Mouse (Mus musculus) hindbrain, embryonic 15.5 days (tissue): ENCODE measurements around the gene Gm20388. TPM values are rescaled to one million over a fixed set of nuclear protein-coding genes. Genes with fewer than 3 reads are reported as not detected.

Source experiments
- ATAC-seq: fragments of 200-750 bp; cut with Nextera tagmentation; 2 replicates; pipeline ENCODE4 v1.8.0; 2017; ENCODE audit warnings: low read depth, moderate number of reproducible peaks, moderate TSS enrichment; ENCODE audit not compliant: low FRiP score
- H3K27ac ChIP-seq: fragments of 300-500 bp; sonication (generic); replicated peaks from 2 replicates; pipeline ENCODE4 v1.5.1; 2015; ENCODE audit warnings: mild to moderate bottlenecking, inconsistent platforms
- H3K27me3 ChIP-seq: fragments of 300-500 bp; sonication (generic); 2 replicates; pipeline ENCODE4 v1.6.1; 2015; ENCODE audit warnings: control low read depth, inconsistent platforms
- H3K36me3 ChIP-seq: fragments of 300-500 bp; sonication (generic); 2 replicates; pipeline ENCODE4 v1.6.1; 2015; ENCODE audit warnings: control low read depth, inconsistent platforms
- H3K4me1 ChIP-seq: fragments of 300-500 bp; sonication (generic); replicated peaks from 2 replicates; pipeline ENCODE4 v1.6.1; 2015; ENCODE audit warnings: control low read depth, inconsistent platforms
- H3K4me2 ChIP-seq: fragments of 300-500 bp; sonication (generic); 2 replicates; pipeline ENCODE4 v1.6.1; 2015; ENCODE audit warnings: moderate library complexity, mild to moderate bottlenecking, inconsistent platforms
- H3K4me3 ChIP-seq: fragments of 300-500 bp; sonication (generic); 2 replicates; pipeline ENCODE4 v1.5.1; 2015; ENCODE audit warnings: mild to moderate bottlenecking, inconsistent platforms
- H3K9ac ChIP-seq: fragments of 300-500 bp; sonication (generic); 2 replicates; pipeline ENCODE4 v1.6.1; 2015; ENCODE audit warnings: inconsistent platforms
- H3K9me3 ChIP-seq: fragments of 300-500 bp; sonication (generic); 2 replicates; pipeline ENCODE4 v1.6.1; 2016; ENCODE audit warnings: control low read depth, inconsistent platforms
- WGBS: fragments of 180-500 bp; shearing (Covaris S2); methylation state at CpG from one replicate; pipeline ENCODE4 v1.1.7; 2015; 5-methylcytosine and 5-hydroxymethylcytosine counted together
- polyA plus RNA-seq: library from polyadenylated mRNA; unstranded; fragments of >200 nt; fragmentation: Nextera tagmentation; extraction: Ambion mirVana; gene quantifications from 2 replicates; pipeline ENCODE4 v1.2.1, GENCODE M21; 2015

Gm20388 gene
- polyA plus RNA-seq, 1 experiment from 2014 or later, result 5.4 TPM

GRCm38 (mm10) chr8:120439309-120439708, 528.7 kb downstream of the Gm20388 start:
- Histone ChIP-seq H3K4me3 (no peak overlapping the region), H3K27me3 (no peaks in the 10 kb centered on the region), H3K27ac (peak overlapping the region; percentile 64), H3K4me2 (peak overlapping the region; percentile 24), H3K9ac (no peak overlapping the region), H3K36me3 (no peaks in the 10 kb centered on the region), H3K9me3 (no peaks in the 10 kb centered on the region), H3K4me1 (peaks cover 67% of the 10 kb centered on the region)
- peak; percentile 70 for ATAC-seq
- 7% methylated on average over 19 of the region's 19 CpGs for WGBS

GRCm38 (mm10) chr8:120440739-120441138, 530.1 kb downstream of the Gm20388 start:
- Histone ChIP-seq H3K4me1 (peaks cover 67% of the 10 kb centered on the region), H3K4me2 (no peak overlapping the region), H3K9me3 (no peaks in the 10 kb centered on the region), H3K27me3 (no peaks in the 10 kb centered on the region), H3K9ac (no peak overlapping the region), H3K4me3 (no peak overlapping the region), H3K36me3 (no peaks in the 10 kb centered on the region), H3K27ac (peak overlapping the region; percentile 64)
- 28% methylated on average over 12 of the region's 12 CpGs for WGBS
- peak; percentile 10; the same call in 1 of the 2 replicates for ATAC-seq

- Histone ChIP-seq H3K4me2 (no peak overlapping the region), H3K36me3 (no peaks in the 10 kb centered on the region), H3K27me3 (no peaks in the 10 kb centered on the region), H3K27ac (no peak overlapping the region; the same call in 1 of the 2 replicates), H3K4me3 (no peak overlapping the region), H3K4me1 (peaks cover 64% of the 10 kb centered on the region), H3K9ac (no peak overlapping the region), H3K9me3 (no peaks in the 10 kb centered on the region)
- no peak for ATAC-seq
- 83% methylated on average over 6 of the region's 6 CpGs for WGBS
These were observed 531.0 kb downstream of the Gm20388 start for GRCm38 (mm10) chr8:120441637-120442036.

GRCm38 (mm10) chr8:120442306-120443003, 531.8 kb downstream of the Gm20388 start:
- H3K4me1 ChIP-seq, result peaks cover 56% of the 10 kb centered on the region
- H3K27ac ChIP-seq, result no peak overlapping the region

GRCm38 (mm10) chr8:120445249-120445648, 534.6 kb downstream of the Gm20388 start:
- Histone ChIP-seq H3K4me3 (no peak overlapping the region), H3K9me3 (no peaks in the 10 kb centered on the region), H3K9ac (no peak overlapping the region), H3K4me2 (no peak overlapping the region), H3K27me3 (no peaks in the 10 kb centered on the region), H3K4me1 (peaks cover 52% of the 10 kb centered on the region), H3K27ac (no peak overlapping the region), H3K36me3 (no peaks in the 10 kb centered on the region)
- ATAC-seq, result no peak
- 48% methylated on average over 10 of the region's 10 CpGs for WGBS

More at GRCm38 (mm10) chr8:120442306-120443003, 531.8 kb downstream of the Gm20388 start:
- Histone ChIP-seq H3K4me2 (no peak overlapping the region), H3K4me3 (no peak overlapping the region), H3K9me3 (no peaks in the 10 kb centered on the region), H3K36me3 (no peaks in the 10 kb centered on the region), H3K27me3 (no peaks in the 10 kb centered on the region), H3K9ac (no peak overlapping the region)
- no peak for ATAC-seq
- WGBS, result 51% methylated on average over 4 of the region's 4 CpGs

- Histone ChIP-seq H3K27me3 (no peaks in the 10 kb centered on the region), H3K4me1 (peaks cover 31% of the 10 kb centered on the region), H3K9me3 (no peaks in the 10 kb centered on the region), H3K27ac (no peak overlapping the region), H3K9ac (no peak overlapping the region), H3K4me3 (no peak overlapping the region), H3K36me3 (no peaks in the 10 kb centered on the region), H3K4me2 (no peak overlapping the region)
- 22% methylated on average over 6 of the region's 6 CpGs for WGBS
- no peak for ATAC-seq
These were observed 537.5 kb downstream of the Gm20388 start for GRCm38 (mm10) chr8:120448131-120448530.

GRCm38 (mm10) chr8:120449139-120449538, 538.5 kb downstream of the Gm20388 start:
- Histone ChIP-seq H3K4me3 (no peak overlapping the region), H3K9me3 (no peaks in the 10 kb centered on the region), H3K27me3 (no peaks in the 10 kb centered on the region), H3K36me3 (no peaks in the 10 kb centered on the region), H3K4me2 (no peak overlapping the region), H3K27ac (peak overlapping the region; percentile 61), H3K4me1 (peaks cover 39% of the 10 kb centered on the region), H3K9ac (no peak overlapping the region)
- peak; percentile 19; the same call in 1 of the 2 replicates for ATAC-seq
- 82% methylated on average over 4 of the region's 4 CpGs for WGBS

- H3K9ac ChIP-seq, result no peak overlapping the region
- H3K4me3 ChIP-seq, result no peak overlapping the region
- no peaks in the 10 kb centered on the region for H3K36me3 ChIP-seq
- no peaks in the 10 kb centered on the region for H3K27me3 ChIP-seq
- H3K9me3 ChIP-seq, result no peaks in the 10 kb centered on the region
- ATAC-seq, result peak; percentile 32; the same call in 1 of the 2 replicates
- H3K27ac ChIP-seq, result peak overlapping the region; percentile 61
- WGBS, result 14% methylated on average over 17 of the region's 17 CpGs
- H3K4me1 ChIP-seq, result peaks cover 43% of the 10 kb centered on the region
- H3K4me2 ChIP-seq, result peak overlapping the region; percentile 25; the same call in 1 of the 2 replicates
These were observed 539.0 kb downstream of the Gm20388 start for GRCm38 (mm10) chr8:120449608-120450031.

GRCm38 (mm10) chr8:120452111-120452510, 541.5 kb downstream of the Gm20388 start:
- H3K4me2 ChIP-seq, result no peak overlapping the region
- no peak for ATAC-seq
- H3K9me3 ChIP-seq, result no peaks in the 10 kb centered on the region
- H3K27me3 ChIP-seq, result no peaks in the 10 kb centered on the region
- 90% methylated on average over 2 of the region's 2 CpGs for WGBS
- H3K9ac ChIP-seq, result no peak overlapping the region
- no peaks in the 10 kb centered on the region for H3K36me3 ChIP-seq
- no peak overlapping the region for H3K4me3 ChIP-seq
- H3K4me1 ChIP-seq, result peaks cover 62% of the 10 kb centered on the region
- no peak overlapping the region for H3K27ac ChIP-seq

GRCm38 (mm10) chr8:120454404-120454803, 543.8 kb downstream of the Gm20388 start:
- Histone ChIP-seq H3K27ac (0 out of 2 replicates have a peak overlapping the region, but pooled peaks have one; percentile 22), H3K9ac (no peak overlapping the region), H3K4me3 (no peak overlapping the region), H3K4me2 (no peak overlapping the region), H3K27me3 (no peaks in the 10 kb centered on the region), H3K9me3 (no peaks in the 10 kb centered on the region), H3K36me3 (no peaks in the 10 kb centered on the region), H3K4me1 (peaks cover 59% of the 10 kb centered on the region)
- no peak for ATAC-seq
- 82% methylated on average over 6 of the region's 6 CpGs for WGBS

GRCm38 (mm10) chr8:120460375-120460774, 549.7 kb downstream of the Gm20388 start:
- Histone ChIP-seq H3K4me3 (no peak overlapping the region), H3K9ac (no peak overlapping the region), H3K4me2 (no peak overlapping the region), H3K27me3 (no peaks in the 10 kb centered on the region), H3K36me3 (no peaks in the 10 kb centered on the region), H3K4me1 (peaks cover 61% of the 10 kb centered on the region), H3K9me3 (no peaks in the 10 kb centered on the region), H3K27ac (peak overlapping the region; percentile 76)
- peak; percentile 31; the same call in 1 of the 2 replicates for ATAC-seq
- WGBS, result 21% methylated on average over 6 of the region's 6 CpGs

GRCm38 (mm10) chr8:120462119-120462551, 551.5 kb downstream of the Gm20388 start:
- Histone ChIP-seq H3K4me1 (peaks cover 63% of the 10 kb centered on the region), H3K9ac (no peak overlapping the region)
- ATAC-seq, result no peak

More at GRCm38 (mm10) chr8:120462119-120462551, 551.5 kb downstream of the Gm20388 start:
- WGBS, result 13% methylated on average over 15 of the region's 15 CpGs
- H3K27me3 ChIP-seq, result no peaks in the 10 kb centered on the region
- peak overlapping the region; percentile 23 for H3K27ac ChIP-seq
- H3K4me2 ChIP-seq, result no peak overlapping the region
- no peaks in the 10 kb centered on the region for H3K36me3 ChIP-seq
- H3K4me3 ChIP-seq, result no peak overlapping the region
- H3K9me3 ChIP-seq, result no peaks in the 10 kb centered on the region
